Mouse (Mus musculus): ENCODE data around the gene Mgat5b.

The Mgat5b gene

GRCm38 (mm10) chr11:116919186-116920020 is 740 bp downstream of the Mgat5b start:
- no peak for DNase-seq (ENCODE audit: low read depth, low spot score)

DNA sequence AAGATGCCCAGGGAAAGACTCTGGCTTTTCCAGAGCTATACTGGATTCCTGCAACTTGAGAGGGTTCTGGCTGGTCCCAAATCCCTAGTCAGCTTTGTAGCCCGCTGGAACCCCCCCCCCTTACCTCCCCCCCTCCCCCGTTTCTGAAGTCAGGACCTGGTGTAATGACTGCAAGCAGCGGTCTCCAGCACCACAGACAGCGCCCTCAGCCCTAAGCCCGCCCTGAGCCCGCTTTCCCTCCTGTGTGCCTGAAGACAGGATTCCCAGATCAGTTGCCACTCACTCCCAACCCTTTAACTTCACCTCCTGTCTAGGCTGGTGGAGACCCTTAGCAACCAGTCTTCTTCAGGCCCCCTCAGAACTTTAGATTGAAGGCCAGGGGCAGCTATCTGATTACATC is 2.1 kb downstream of the Mgat5b start:
- DNase-seq (ENCODE audit: low read depth, low spot score), result no peak

GRCm38 (mm10) chr11:116922058-116922457 is 3.4 kb downstream of the Mgat5b start:
- peak; percentile 20 for DNase-seq (ENCODE audit: low read depth, low spot score)

DNA sequence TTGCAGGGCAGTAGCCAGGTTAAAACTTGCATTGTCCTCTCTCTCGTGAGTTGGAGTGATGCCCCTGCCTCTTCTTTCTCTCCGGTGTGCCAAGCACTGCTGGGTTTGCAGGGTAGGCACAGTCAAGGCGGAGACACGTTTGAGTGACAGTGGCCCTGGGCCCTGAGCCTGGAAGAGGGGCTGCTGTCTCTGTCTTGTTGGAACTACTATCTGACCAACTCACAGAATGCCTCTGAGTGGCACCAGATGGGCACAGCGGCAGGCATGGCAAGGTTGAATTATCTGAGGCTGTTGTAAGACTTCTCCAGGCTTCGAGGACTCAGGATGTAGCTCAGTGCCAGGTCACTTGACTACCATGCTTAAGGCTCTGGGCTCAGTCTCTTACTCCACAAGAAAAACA is 9.4 kb downstream of the Mgat5b start:
- DNase-seq (ENCODE audit: low read depth, low spot score), result no peak

GRCm38 (mm10) chr11:116934862-116935261 is 16.2 kb downstream of the Mgat5b start:
- no peak for DNase-seq (ENCODE audit: low read depth, low spot score)

DNA sequence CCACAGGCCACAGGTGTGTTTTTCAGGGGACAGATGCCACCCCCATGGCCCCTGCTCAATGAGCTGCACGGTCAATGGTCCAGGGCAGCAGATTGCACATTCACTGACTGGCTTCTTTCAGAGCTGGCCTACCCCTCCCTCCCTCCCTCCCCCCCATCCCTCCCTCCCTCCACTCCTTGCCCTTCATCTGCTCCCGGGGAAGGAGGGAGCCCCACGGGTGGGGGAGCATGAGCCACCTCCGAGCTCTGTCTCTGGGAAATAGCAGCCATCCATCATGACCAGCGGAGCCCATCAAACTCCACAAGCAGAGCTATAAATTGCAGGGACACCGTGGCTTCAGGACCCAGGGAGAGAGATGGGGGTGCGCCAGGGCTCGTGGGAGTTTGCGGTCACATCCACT is 16.7 kb downstream of the Mgat5b start:
- DNase-seq (ENCODE audit: low read depth, low spot score), result no peak

GRCm38 (mm10) chr11:116935917-116936316 is 17.3 kb downstream of the Mgat5b start:
- no peak for DNase-seq (ENCODE audit: low read depth, low spot score)

DNA sequence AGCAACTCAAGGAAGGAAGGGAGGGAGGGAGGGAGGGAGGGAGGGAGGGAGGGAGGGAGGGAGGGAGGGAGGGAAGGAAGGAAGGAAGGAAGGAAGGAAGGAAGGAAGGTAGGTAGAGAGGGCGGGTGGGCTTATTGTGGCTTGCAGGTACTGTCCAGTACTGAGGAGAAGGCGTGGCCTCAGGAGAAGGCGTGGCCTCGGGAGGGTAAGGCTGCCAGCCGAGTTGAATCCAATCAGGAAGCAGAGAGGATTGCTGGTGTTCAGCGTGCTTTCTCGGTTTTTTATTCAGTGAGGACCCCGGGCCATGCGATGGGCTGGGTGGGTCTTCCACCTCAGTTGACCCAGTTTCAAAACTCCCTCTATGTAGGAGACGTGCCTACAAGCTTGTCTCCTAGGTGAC is 18.5 kb downstream of the Mgat5b start:
- DNase-seq (ENCODE audit: low read depth, low spot score), result no peak

- DNase-seq (ENCODE audit: low read depth, low spot score), result no peak
These were observed 21.6 kb downstream of the Mgat5b start for GRCm38 (mm10) chr11:116940088-116940855.

DNA sequence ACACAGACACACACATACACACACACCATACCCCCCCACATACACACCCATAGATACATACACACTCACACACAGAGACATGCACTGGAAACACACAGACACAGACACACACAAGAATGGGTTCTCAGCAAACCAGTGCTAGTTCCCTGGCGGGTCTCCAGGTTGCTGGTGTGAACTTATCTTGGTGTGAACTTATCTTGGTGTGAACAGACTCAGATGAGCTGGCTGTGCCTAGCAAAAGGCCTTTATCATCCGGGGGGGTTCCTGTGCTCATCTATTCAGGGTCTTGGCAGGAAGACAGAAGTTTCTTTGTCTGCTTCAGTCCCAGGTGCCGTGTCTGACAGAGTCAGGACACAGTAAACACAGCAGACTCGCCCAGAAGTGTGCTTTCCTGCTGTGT is 25.7 kb downstream of the Mgat5b start:
- DNase-seq (ENCODE audit: low read depth, low spot score), result no peak

DNA sequence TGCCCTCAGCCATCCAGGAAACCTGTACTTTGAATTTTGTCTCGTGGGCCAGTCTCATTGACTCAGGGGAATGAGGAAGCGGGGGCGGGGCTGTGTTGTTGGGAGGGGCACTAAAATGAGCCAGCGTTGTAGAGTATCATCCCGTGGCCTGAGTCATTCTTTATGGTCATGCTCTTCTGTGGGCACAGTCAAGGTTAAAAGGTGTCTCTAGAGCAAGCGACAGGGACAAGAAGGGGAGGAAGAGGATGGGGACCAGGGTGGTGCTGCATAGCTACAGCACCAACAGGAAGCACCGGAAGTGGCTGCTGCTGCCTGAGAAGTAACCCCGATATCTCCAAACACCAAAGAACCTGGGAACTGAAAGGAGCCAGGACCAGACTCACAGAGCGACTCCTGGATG is 31.2 kb downstream of the Mgat5b start:
- no peak for DNase-seq (ENCODE audit: low read depth, low spot score)

DNA sequence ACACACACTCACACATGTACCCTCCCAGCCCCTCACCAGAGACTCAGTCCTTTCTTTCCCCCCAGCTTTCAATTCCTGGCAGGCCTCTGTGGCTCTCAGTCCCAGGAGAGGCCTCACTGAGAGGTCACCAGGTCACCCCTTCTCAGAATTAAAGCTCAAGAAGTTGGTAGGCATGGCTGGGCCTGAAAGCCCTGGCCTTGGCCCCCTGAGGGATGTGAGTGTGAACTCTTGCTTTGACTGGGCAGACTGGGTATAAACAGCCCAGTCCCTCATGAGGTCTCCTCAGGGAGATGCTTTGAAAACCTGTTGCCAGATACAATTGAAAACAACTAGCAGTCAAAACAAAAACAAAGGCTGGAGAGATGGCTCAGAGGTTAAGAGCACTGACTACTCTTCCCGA is 32.8 kb downstream of the Mgat5b start:
- no peak for DNase-seq (ENCODE audit: low read depth, low spot score)

DNA sequence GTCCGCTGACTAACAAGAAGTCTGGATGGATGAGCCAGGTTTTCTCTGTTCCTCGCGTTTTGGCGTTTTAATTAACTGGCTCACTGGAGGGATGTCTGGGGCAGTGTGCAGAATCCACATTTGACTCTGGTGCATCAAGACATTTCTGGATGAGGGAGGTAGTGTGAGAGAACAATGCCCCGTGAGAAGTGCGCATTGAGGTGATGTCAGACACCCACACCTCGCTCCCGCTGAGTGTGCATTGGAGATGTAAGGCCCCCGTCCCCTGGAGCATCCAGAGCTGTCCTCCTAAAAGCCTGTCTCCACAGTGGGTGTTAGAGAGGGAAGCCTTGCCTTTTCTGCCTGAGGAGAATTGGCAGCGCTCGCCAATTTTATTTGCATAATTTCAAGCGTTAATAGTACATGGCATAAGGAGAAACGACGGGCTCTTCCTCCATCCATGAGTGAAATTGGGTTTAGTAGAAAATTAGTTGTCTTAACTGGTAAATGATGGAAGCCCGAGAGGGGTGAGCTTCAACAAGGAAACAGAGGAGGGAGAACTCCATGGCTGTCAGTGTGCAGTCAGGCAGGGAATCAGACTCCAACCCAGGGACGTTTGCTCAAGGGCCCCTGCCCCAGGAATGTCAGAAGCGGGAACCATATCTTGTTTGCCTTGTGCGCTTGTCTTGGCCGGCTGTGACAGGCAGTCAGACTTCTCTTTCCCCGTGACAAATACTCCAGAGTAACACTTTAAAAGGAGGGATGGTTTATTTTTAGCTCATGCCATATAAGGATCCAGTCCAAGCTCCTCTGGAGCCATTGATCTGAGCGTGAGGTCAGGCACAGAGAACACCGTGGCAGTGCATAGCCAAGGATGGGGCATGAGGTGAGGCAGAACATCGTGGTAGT is 35.8 kb downstream of the Mgat5b start:
- DNase-seq (ENCODE audit: low read depth, low spot score), result no peak

- DNase-seq (ENCODE audit: low read depth, low spot score), result no peak
These were observed 39.9 kb downstream of the Mgat5b start for GRCm38 (mm10) chr11:116958601-116959000.

- DNase-seq (ENCODE audit: low read depth, low spot score), result no peak
These were observed 46.4 kb downstream of the Mgat5b start for GRCm38 (mm10) chr11:116965061-116965460.

- no peak for DNase-seq (ENCODE audit: low read depth, low spot score)
These were observed 47.3 kb downstream of the Mgat5b start for GRCm38 (mm10) chr11:116965961-116966360.

DNA sequence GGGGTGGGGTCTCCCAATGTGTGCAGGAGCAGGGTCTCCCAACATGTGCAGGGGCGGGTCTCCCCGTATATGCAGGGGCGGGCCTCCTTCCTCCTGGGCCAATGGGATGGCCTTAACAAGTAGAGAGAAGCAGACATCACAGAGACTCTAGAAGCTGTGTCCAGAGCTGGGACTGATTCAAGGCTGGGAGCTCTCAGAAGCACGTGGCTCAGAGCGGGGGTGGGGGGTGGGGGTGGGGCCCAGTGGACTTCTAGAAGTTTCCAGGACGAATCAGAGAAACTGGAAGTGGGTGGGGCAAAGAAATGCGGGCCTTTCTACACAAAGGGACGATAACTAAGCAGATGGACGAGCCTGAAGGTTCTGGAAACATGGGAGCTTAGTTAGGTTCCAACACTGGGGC is 49.9 kb downstream of the Mgat5b start:
- DNase-seq (ENCODE audit: low read depth, low spot score), result no peak

DNA sequence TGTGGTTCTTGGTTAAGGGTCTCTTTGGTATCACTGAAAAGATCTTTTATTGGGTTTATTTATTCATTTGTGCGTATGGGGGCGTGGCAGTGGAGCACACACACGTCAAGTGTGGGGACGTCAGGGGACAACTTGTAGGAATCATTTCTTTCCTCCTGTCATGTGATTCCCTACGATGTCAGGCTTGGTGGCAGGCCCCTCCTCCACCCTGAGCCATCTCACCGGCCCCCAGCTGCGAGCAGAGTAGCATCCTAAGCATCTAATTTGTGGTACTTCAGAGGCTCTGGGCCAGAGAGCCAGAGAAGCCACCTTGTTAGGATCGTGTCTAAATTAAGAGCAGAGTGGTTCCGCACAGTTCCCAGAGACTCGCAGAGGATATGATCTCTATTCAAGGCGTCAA is 50.8 kb downstream of the Mgat5b start:
- DNase-seq (ENCODE audit: low read depth, low spot score), result no peak

GRCm38 (mm10) chr11:116970847-116971246 is 52.2 kb downstream of the Mgat5b start:
- DNase-seq (ENCODE audit: low read depth, low spot score), result no peak

DNA sequence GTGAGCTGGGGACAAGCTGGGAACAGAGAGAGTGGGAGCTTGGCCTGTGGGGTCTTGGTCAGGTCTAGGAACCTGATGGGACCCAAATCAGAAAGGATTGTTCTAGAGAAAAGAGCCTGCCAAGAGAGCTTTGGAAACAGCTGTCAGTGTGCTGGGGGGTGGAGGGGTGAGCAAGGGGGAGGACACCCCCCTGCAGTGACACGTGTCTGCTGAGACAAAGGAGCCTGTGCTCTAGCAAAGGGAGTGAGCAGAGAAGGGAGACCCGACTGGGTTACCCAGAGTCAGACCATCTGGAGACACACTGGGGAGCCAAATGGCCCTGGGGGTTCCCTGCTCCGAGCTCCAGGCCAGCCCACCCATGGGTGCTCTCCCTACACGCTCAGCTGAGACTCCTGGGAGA is 54.2 kb downstream of the Mgat5b start:
- DNase-seq (ENCODE audit: low read depth, low spot score), result no peak

- DNase-seq (ENCODE audit: low read depth, low spot score), result no peak
These were observed 54.8 kb downstream of the Mgat5b start for GRCm38 (mm10) chr11:116973508-116973907.

DNA sequence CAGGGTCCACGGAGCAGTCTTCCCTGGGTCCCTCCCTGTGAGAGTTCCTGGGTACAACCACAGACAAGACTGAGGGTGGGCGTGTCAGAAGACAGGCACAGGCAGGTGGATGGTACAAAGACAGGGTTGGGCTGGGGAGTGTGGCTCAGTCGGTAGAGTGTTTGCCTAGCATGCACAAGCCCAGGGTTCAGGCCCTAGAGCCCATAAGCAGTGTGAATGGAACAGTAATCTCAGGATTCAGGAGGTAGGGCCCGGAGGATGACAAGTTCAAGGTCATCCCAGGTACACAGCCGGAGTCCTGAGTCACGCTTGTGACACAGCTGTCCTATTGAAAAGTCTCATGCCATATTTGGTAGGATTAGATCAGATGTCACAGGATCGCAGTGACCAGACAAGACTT is 55.7 kb downstream of the Mgat5b start:
- no peak for DNase-seq (ENCODE audit: low read depth, low spot score)

Data from skeletal muscle tissue, adult 2 months (tissue).